Mouse (Mus musculus) Patski (cell line): ENCODE measurements around the gene 4921524J17Rik. TPM values are rescaled to one million over a fixed set of nuclear protein-coding genes. Genes with fewer than 3 reads are reported as not detected.

Experiments used
- ATAC-seq: fragments of 100-300 bp; one replicate; pipeline ENCODE4 v1.8.0; 2021
- CTCF ChIA-PET: fragments of 350-600 bp; sonication (Branson Sonifier 250); formaldehyde crosslinking; loops from one replicate; lab custom pipeline; 2022; ENCODE audit warnings: inconsistent platforms; lab: Charles Lee
- POLR2A ChIA-PET: fragments of 350-600 bp; sonication (Branson Sonifier 250); formaldehyde crosslinking; loops from one replicate; lab custom pipeline; 2022; ENCODE audit warnings: antibody characterized with exemption, inconsistent platforms; lab: Charles Lee
- DNase-seq: peaks from one replicate; pipeline ENCODE4 v3.0.0-alpha.2; 2011; ENCODE audit warnings: low read depth, low spot score
- H3K27me3 ChIP-seq: fragments of 371-371 bp; one replicate; pipeline ENCODE4 v1.5.1; 2021
- CTCF ChIP-seq: fragments of 100-300 bp; IDR thresholded peaks from one replicate; pipeline ENCODE4 v1.5.1; 2021
- in situ Hi-C: fragments of 300-500 bp; cut with MboI; formaldehyde crosslinking; loops from 3 replicates; pipeline ENCODE4 v1.11.1; 2018; ENCODE audit warnings: low pct_unique_long_range_greater_than_20kb, mixed read lengths
- polyA plus RNA-seq: library from polyadenylated mRNA; unstranded; gene quantifications from one replicate; pipeline ENCODE4 v1.2.3, GENCODE M21; 2021

Gene 4921524J17Rik
- polyA plus RNA-seq: 25.1 TPM

DNA sequence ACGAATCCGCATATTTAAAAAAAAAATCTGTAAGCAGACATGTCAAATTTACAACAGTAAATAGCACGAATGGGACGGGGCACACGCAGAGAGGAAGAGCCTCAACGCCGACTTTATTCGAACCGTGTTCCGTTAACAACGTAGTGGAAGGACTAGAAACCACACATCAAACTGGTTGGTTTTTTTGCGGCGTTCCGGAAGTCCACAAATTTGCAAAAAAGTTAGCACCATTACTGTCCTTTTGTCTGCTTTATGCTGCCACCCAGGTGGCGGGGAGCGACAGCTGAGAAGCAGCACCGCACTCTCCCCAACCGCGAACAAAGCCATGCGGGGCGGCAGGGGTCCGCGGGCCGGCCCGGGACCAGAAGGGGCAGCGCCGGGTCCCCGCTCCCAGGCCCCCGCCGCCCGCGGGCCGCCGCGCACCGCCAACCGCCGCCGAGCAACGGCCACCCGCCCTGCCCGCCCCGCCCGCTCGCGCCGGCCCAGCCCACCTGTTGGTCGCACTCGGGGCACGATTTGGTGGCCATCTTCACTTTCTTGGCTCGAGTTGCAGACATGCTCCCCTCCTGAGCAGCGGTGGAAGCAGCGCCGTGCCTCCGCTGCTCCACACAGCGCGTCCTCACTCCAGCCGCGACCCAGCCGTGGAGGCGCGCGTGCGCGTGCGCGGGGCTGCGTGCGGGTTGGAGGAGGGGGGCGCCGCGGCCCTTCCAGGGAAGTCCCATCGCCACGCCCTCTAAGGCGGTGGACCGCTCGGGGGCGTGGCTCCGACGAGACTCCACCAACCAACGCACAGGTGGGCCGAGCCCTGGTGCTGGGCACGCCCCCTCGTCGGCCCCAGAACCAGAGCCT is at the start of gene 4921524J17Rik:
TSS of gene 4921524J17Rik (minus strand) at position 666 of the 849 bp plus-strand sequence.
- CTCF ChIA-PET: no interaction called here
- TF ChIP-seq CTCF: no peak
- DNase-seq: no peak

GRCm38 (mm10) chr8:85482427-85482826 is 49.8 kb upstream of the 4921524J17Rik start:
- in situ Hi-C loops: no loop called here
- H3K27me3 ChIP-seq: no peaks in the 10 kb centered on the region
- TF ChIP-seq CTCF: no peak
- DNase-seq (no peak), ATAC-seq (no peak)
- ChIA-PET CTCF (interaction anchor here (0.6 to 1.0 kb wide), 3 partner anchors 8 to 19 kb away, joined by 3 read pairs; no protein-coding TSS in a partner anchor), POLR2A (no interaction called here)

More for the DNA sequence above, at the start of gene 4921524J17Rik:
- ATAC-seq: peak; percentile 88
- in situ Hi-C loops: no loop called here
- no peaks in the 10 kb centered on the region for H3K27me3 ChIP-seq
- POLR2A ChIA-PET: no interaction called here

DNA sequence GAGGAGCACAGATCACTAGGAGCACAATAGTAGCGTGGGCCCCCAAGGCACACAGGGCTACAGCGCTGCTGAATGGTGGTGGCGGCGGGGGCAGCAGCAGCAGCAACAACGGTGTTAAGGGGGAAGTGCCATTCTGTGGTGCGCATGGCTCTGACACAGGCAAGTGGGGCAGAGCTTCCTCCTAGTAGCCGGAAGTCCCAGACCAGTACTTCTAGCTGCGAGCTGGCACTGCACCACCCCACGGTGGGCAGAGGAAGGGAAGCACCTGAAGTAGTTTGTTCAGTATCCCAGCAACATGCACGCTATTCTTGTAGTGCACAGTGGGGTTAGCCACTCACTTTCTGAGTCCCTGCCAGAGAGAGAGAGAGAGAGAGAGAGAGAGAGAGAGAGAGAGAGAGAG is 49.3 kb upstream of the 4921524J17Rik start:
- CTCF ChIA-PET: interaction anchor here (1.0 kb wide), 2 partner anchors 18 to 19 kb away, joined by 3 read pairs; no protein-coding TSS in a partner anchor
- POLR2A ChIA-PET: no interaction called here
- in situ Hi-C loops: no loop called here
- DNase-seq: no peak
- no peak for TF ChIP-seq CTCF
- no peaks in the 10 kb centered on the region for H3K27me3 ChIP-seq
- no peak for ATAC-seq

- DNase-seq (no peak), ATAC-seq (no peak)
- no peak for TF ChIP-seq CTCF
- ChIA-PET POLR2A (no interaction called here), CTCF (no interaction called here)
- in situ Hi-C loops: no loop called here
- H3K27me3 ChIP-seq: no peaks in the 10 kb centered on the region
Observed at GRCm38 (mm10) chr8:85479710-85480109, 47.1 kb upstream of the 4921524J17Rik start.

DNA sequence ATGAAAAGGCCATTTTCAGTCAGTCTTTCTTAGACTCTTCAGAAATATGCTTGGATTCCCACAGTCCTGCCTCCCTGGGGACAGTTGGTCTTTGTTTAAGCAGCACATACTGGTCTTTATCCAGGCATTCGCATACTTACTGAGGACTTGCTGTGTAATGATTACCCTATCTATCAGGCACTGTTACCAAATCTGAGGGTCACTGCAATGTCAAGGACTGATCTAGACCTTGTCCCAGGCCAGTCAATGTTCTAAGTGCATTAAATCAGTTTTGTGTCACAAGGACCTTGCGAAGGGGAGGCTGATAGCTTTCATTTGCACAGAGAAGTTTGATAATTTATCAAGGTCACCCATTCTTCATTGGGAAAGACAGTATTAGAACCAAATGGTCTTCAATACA is 45.8 kb upstream of the 4921524J17Rik start:
- no peaks in the 10 kb centered on the region for H3K27me3 ChIP-seq
- CTCF ChIA-PET: interaction anchor here (1.0 kb wide), 1 partner anchor 18 kb away, joined by 4 read pairs; no protein-coding TSS in a partner anchor
- POLR2A ChIA-PET: interaction anchor here (0.7 kb wide), 1 partner anchor 37 kb away, joined by 3 read pairs; no protein-coding TSS in a partner anchor
- ATAC-seq (no peak), DNase-seq (no peak)
- no peak for TF ChIP-seq CTCF
- in situ Hi-C loops: no loop called here

DNA sequence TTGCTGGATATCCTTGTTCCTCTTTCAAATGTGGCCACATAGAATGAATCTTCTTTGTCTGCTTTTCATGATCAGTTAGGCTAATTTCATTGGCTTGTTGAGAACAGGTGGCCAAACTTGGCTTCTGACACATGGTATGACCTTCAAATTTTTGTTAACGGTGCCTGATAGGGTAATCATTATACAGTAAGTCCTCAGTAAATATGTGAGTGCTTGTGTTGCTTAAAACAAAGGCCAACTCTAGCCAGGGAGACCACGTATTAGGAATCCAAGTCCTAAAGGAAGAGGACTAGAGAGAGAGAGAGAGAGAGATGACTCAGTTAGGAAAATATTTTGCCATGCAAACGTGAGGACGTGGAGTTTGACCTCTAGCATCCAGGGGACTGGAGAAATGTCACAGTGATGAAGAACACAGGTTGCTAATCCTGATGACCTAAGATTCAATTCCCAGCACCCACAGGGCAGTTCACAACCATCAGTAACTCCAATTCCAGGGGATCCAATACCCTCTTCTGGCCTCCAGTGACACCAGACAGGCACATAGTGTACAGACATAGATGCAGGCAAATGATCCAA is 44.4 kb upstream of the 4921524J17Rik start:
- no peak for TF ChIP-seq CTCF
- POLR2A ChIA-PET: no interaction called here
- in situ Hi-C loops: no loop called here
- CTCF ChIA-PET: no interaction called here
- H3K27me3 ChIP-seq: no peaks in the 10 kb centered on the region
- DNase-seq (no peak), ATAC-seq (no peak)

DNA sequence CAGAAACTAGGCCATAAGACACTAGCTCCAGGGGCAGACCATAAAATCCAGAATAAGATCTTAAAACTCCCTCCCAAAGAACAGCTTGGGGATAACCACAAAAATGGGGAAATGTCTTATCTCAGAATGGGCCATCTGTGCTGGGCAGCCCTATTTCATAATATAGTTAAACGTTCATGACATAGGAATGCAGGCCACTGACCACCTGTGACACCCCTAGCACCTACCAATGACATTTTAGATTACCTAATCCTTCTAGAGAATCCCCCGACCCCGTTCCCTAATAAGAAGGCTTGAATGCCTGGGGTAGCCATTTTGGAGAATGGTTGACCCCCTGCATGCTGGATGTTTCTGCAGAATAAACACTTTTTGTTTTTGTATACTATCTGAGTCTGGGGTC is 42.3 kb upstream of the 4921524J17Rik start:
- in situ Hi-C loops: no loop called here
- no peak for TF ChIP-seq CTCF
- DNase-seq: no peak
- H3K27me3 ChIP-seq: no peaks in the 10 kb centered on the region
- no peak for ATAC-seq
- ChIA-PET POLR2A (no interaction called here), CTCF (interaction anchor here (0.8 kb wide), 1 partner anchor 8 kb away, joined by 3 read pairs; no protein-coding TSS in a partner anchor)

GRCm38 (mm10) chr8:85473246-85473645 is 40.6 kb upstream of the 4921524J17Rik start:
- TF ChIP-seq CTCF: no peak
- in situ Hi-C loops: no loop called here
- no peaks in the 10 kb centered on the region for H3K27me3 ChIP-seq
- ChIA-PET POLR2A (no interaction called here), CTCF (interaction anchor here (1.3 kb wide), 1 partner anchor 10 kb away, joined by 4 read pairs; no protein-coding TSS in a partner anchor)
- DNase-seq (no peak), ATAC-seq (no peak)

GRCm38 (mm10) chr8:85472800-85473199 is 40.2 kb upstream of the 4921524J17Rik start:
- ATAC-seq: no peak
- ChIA-PET POLR2A (no interaction called here), CTCF (interaction anchor here (1.3 kb wide), 1 partner anchor 10 kb away, joined by 4 read pairs; no protein-coding TSS in a partner anchor)
- TF ChIP-seq CTCF: no peak
- H3K27me3 ChIP-seq: no peaks in the 10 kb centered on the region
- in situ Hi-C loops: no loop called here
- no peak for DNase-seq

- TF ChIP-seq CTCF: no peak
- ChIA-PET CTCF (no interaction called here), POLR2A (no interaction called here)
- in situ Hi-C loops: no loop called here
- H3K27me3 ChIP-seq: no peaks in the 10 kb centered on the region
- DNase-seq (no peak), ATAC-seq (no peak)
Observed at GRCm38 (mm10) chr8:85470753-85471152, 38.1 kb upstream of the 4921524J17Rik start.

GRCm38 (mm10) chr8:85466056-85466455 is 33.4 kb upstream of the 4921524J17Rik start:
- DNase-seq: no peak
- TF ChIP-seq CTCF: no peak
- no peaks in the 10 kb centered on the region for H3K27me3 ChIP-seq
- ChIA-PET POLR2A (no interaction called here), CTCF (no interaction called here)
- in situ Hi-C loops: loop anchor here (10.0 kb wide), 1 partner anchor 1119 kb away; the partner anchor contains the start of gene Abcc12
- ATAC-seq: no peak
